ENCODE assay signal across 11 mouse cellular contexts in the genomic region with DNA sequence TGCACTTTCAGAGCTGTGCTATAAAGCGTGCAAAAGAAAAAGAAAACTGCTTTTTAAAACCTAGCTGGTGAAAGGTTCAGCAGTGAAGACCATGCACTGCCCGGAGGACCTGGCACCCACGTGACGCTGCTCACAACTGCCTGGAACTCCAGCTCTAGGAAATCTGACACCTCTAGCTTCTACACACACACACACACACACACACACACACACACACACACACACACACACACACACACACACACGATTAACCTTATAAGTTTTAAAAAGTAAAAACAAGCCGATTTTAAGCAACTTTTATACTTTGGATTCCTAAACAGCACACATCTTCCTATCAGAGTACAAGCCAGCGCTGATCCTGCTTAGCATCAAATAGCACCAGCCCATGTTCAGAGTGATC. TPM values are rescaled to one million over a fixed set of nuclear protein-coding genes. Genes with fewer than 3 reads are reported as not detected.
DNase-seq lines count a peak whose midpoint lies in the region; ATAC-seq and TF ChIP-seq lines count a peak whose summit lies in the region.
"Had no signal": no experiment of that assay in that cellular context is flagged by ENCODE, and none has a peak within 500 bp of the region (broad histone marks: within the 10 kb centered on the region; RNA-seq: fewer than 3 reads in every experiment).

No protein-coding gene starts in this region.

- H3K36me3 ChIP-seq in forebrain, embryonic 10.5 days (replicated peaks), result peaks cover 23% of the 10 kb centered on the region
- peaks cover 16% of the 10 kb centered on the region for H3K36me3 ChIP-seq in forebrain, embryonic 13.5 days (ENCODE audit: poor library complexity, severe bottlenecking)
- peaks cover 18% of the 10 kb centered on the region for H3K36me3 ChIP-seq in spleen, adult 2 months (ENCODE audit: control insufficient read depth, insufficient read depth, low read length)
- peaks cover 17% of the 10 kb centered on the region for H3K36me3 ChIP-seq in kidney, embryonic 16.5 days (ENCODE audit: insufficient read depth, low read length)

- no peak for TF ChIP-seq CTCF in spleen, adult 2 months (IDR thresholded peaks at IDR 0.05; ENCODE audit: extremely low read depth, insufficient read depth, insufficient read length, insufficient replicate concordance)

- ATAC-seq in forebrain, embryonic 13.5 days, result no peak
- ATAC-seq in kidney, embryonic 16.5 days (ENCODE audit: low FRiP score, low TSS enrichment), result peak; percentile 71
- no peak for ATAC-seq in inflammation-experienced regulatory T-cells, adult 6 months
- ATAC-seq: Patski had no signal

- H3K27ac ChIP-seq in forebrain, embryonic 10.5 days, result peak overlapping the region; percentile 35; the same call in 1 of the 2 replicates
- no peak overlapping the region for H3K27ac ChIP-seq in forebrain, embryonic 13.5 days
- H3K27ac ChIP-seq in spleen, adult 2 months (ENCODE audit: insufficient read depth, low read length), result 0 out of 2 replicates have a peak overlapping the region, but pooled peaks have one; percentile 23
- peak overlapping the region; percentile 80 for H3K27ac ChIP-seq in kidney, embryonic 16.5 days (ENCODE audit: low read length)
- H3K27ac ChIP-seq: hindbrain, embryonic 14.5 days had no signal

- H3K4me3 ChIP-seq in forebrain, embryonic 10.5 days, result no peak overlapping the region
- no peak overlapping the region for H3K4me3 ChIP-seq in forebrain, embryonic 13.5 days
- H3K4me3 ChIP-seq in spleen, adult 2 months (ENCODE audit: extremely low read depth, insufficient read depth, insufficient read length), result no peak overlapping the region
- no peak overlapping the region for H3K4me3 ChIP-seq in kidney, embryonic 16.5 days (ENCODE audit: low read length)

- TF ChIP-seq POLR2A in spleen, adult 2 months (IDR thresholded peaks at IDR 0.05; ENCODE audit: low read depth, low read length), result no peak

- no peaks in the 10 kb centered on the region for H3K9me3 ChIP-seq in forebrain, embryonic 10.5 days
- no peaks in the 10 kb centered on the region for H3K9me3 ChIP-seq in forebrain, embryonic 13.5 days (replicated peaks)
- H3K9me3 ChIP-seq in kidney, embryonic 16.5 days (ENCODE audit: low read length), result no peaks in the 10 kb centered on the region

- peaks cover 11% of the 10 kb centered on the region for H3K4me1 ChIP-seq in forebrain, embryonic 10.5 days
- no peaks in the 10 kb centered on the region for H3K4me1 ChIP-seq in forebrain, embryonic 13.5 days
- peaks cover 21% of the 10 kb centered on the region; the same call in 1 of the 2 replicates for H3K4me1 ChIP-seq in spleen, adult 2 months (ENCODE audit: control insufficient read depth, insufficient read depth, insufficient read length)
- peaks cover 49% of the 10 kb centered on the region for H3K4me1 ChIP-seq in kidney, embryonic 16.5 days (ENCODE audit: insufficient read depth, low read length)

- no peak overlapping the region for H3K4me2 ChIP-seq in forebrain, embryonic 13.5 days
- no peak overlapping the region for H3K4me2 ChIP-seq in kidney, embryonic 16.5 days (replicated peaks; ENCODE audit: low read depth, low read length)
- H3K4me2 ChIP-seq: hindbrain, embryonic 14.5 days had no signal

- H3K27me3 ChIP-seq in forebrain, embryonic 10.5 days (ENCODE audit: poor library complexity, severe bottlenecking), result no peaks in the 10 kb centered on the region
- no peaks in the 10 kb centered on the region for H3K27me3 ChIP-seq in forebrain, embryonic 13.5 days
- no peaks in the 10 kb centered on the region for H3K27me3 ChIP-seq in spleen, adult 2 months (ENCODE audit: control insufficient read depth, insufficient read depth, low read length)
- H3K27me3 ChIP-seq in kidney, embryonic 16.5 days (ENCODE audit: insufficient read depth, low read length), result no peaks in the 10 kb centered on the region
- H3K27me3 ChIP-seq: Patski had no signal

- DNase-seq in forebrain, embryonic 10.5 days (ENCODE audit: extremely low spot score, low spot score), result no peak
- DNase-seq in spleen, adult 2 months (ENCODE audit: low read depth in 1 of 2, low spot score in 2 of 2), result no peak
- DNase-seq in spleen, postnatal 36 days (ENCODE audit: low spot score in 2 of 2), result no peak
- DNase-seq in naive thymus-derived CD4-positive, alpha-beta T cell, adult 2 months (ENCODE audit: low read depth), result peak; percentile 38
- no peak for DNase-seq in layer of hippocampus, adult 8-10 months (ENCODE audit: low spot score in 2 of 2)
- DNase-seq: lung, postnatal 14 days had no signal

- 75% methylated on average over 7 of the region's 7 CpGs for WGBS in forebrain, embryonic 10.5 days
- 77% methylated on average over 7 of the region's 7 CpGs for WGBS in forebrain, embryonic 13.5 days
- WGBS in spleen, adult 2 months, result 74% methylated on average over 7 of the region's 7 CpGs
- 28% methylated on average over 7 of the region's 7 CpGs for WGBS in kidney, embryonic 16.5 days

- H3K9ac ChIP-seq in forebrain, embryonic 13.5 days, result no peak overlapping the region
- 0 out of 2 replicates have a peak overlapping the region, but pooled peaks have one; percentile 24 for H3K9ac ChIP-seq in kidney, embryonic 16.5 days (replicated peaks; ENCODE audit: low read length)
- H3K9ac ChIP-seq: hindbrain, embryonic 14.5 days had no signal

RNA-seq across cellular contexts. Expression of a gene that starts 22.4 kb away (rescaled TPM):
- polyA plus RNA-seq in forebrain, embryonic 10.5 days (2016; fragmentation: Nextera tagmentation; extraction: Ambion mirVana), result 405 and 428 TPM in 2 replicates
- 354 and 365 TPM in 2 replicates for polyA plus RNA-seq in forebrain, embryonic 13.5 days (2015; fragmentation: Nextera tagmentation; extraction: Ambion mirVana)
- polyA plus RNA-seq in spleen, adult 2 months (2012; rRNA removed), result 12.4 and 15.7 TPM in 2 replicates
- 281 and 293 TPM in 2 replicates for polyA plus RNA-seq in kidney, embryonic 16.5 days (2015; fragmentation: Nextera tagmentation; extraction: Ambion mirVana)
- total RNA-seq in layer of hippocampus, adult 8-10 months (2022), result 100 to 1,000 TPM; 271 to 283 (median 276) TPM
- 100 to 1,000 TPM in 2 of 3 experiments, 10 to 100 TPM in 1; 98.6 to 213 (median 185) TPM for polyA plus RNA-seq in inflammation-experienced regulatory T-cells, adult 6 months (2017; shearing (Covaris generic))

RNA-seq across cellular contexts. Expression of a gene that starts 23.0 kb away (rescaled TPM):
- polyA plus RNA-seq in forebrain, embryonic 10.5 days (2016; fragmentation: Nextera tagmentation; extraction: Ambion mirVana), result 23.8 and 26.5 TPM in 2 replicates
- 15.6 and 15.9 TPM in 2 replicates for polyA plus RNA-seq in forebrain, embryonic 13.5 days (2015; fragmentation: Nextera tagmentation; extraction: Ambion mirVana)
- 20.0 and 23.9 TPM in 2 replicates for polyA plus RNA-seq in spleen, adult 2 months (2012; rRNA removed)
- polyA plus RNA-seq in kidney, embryonic 16.5 days (2015; fragmentation: Nextera tagmentation; extraction: Ambion mirVana), result 87.7 and 90.7 TPM in 2 replicates
- 10 to 100 TPM; 14.1 to 29.2 (median 20.6) TPM for total RNA-seq in layer of hippocampus, adult 8-10 months (2022)
- 10 to 100 TPM; 37.2 to 54.1 (median 46.1) TPM for polyA plus RNA-seq in inflammation-experienced regulatory T-cells, adult 6 months (2017; shearing (Covaris generic))
